Mouse (Mus musculus): ENCODE data around the gene Smim17.
"Not testable (repeated sequence)": the region's sequence is repeated elsewhere in the genome, so short reads cannot be mapped to it uniquely, and the experiment has no call there.

Gene Smim17

GRCm38 (mm10) chr7:6419894-6420293 is 21.4 kb downstream of the Smim17 start:
- no peak for DNase-seq

GRCm38 (mm10) chr7:6429381-6429780 is 30.9 kb downstream of the Smim17 start:
- no peak for DNase-seq

GRCm38 (mm10) chr7:6430342-6430741 is 31.8 kb downstream of the Smim17 start:
- DNase-seq: peak; percentile 30

- DNase-seq: no peak
These were observed 39.9 kb downstream of the Smim17 start, which contains the start of gene Olfr1344 for GRCm38 (mm10) chr7:6438388-6438787. TSS of gene Olfr1344 (plus strand) at chr7:6438688.

- DNase-seq: no peak
These were observed 42.7 kb downstream of the Smim17 start for GRCm38 (mm10) chr7:6441173-6441572.

- no peak for DNase-seq
These were observed 49.3 kb downstream of the Smim17 start for GRCm38 (mm10) chr7:6447771-6448170.

- no peak for DNase-seq
These were observed 57.4 kb downstream of the Smim17 start, which contains the start of gene Olfr1336 for GRCm38 (mm10) chr7:6455868-6456267. TSS of gene Olfr1336 (plus strand) at chr7:6456168.

GRCm38 (mm10) chr7:6456399-6456798 is 57.9 kb downstream of the Smim17 start:
- no peak for DNase-seq

- DNase-seq: no peak
These were observed 68.4 kb downstream of the Smim17 start, which contains the start of gene Olfr1346 for GRCm38 (mm10) chr7:6466951-6467350. TSS of gene Olfr1346 (plus strand) at chr7:6467101.

GRCm38 (mm10) chr7:6477633-6478032 is 79.1 kb downstream of the Smim17 start:
- not testable (repeated sequence) for DNase-seq
